Mouse (Mus musculus) kidney, postnatal 0 days (tissue): ENCODE data around the gene Pfkfb4. TPM values are rescaled to one million over a fixed set of nuclear protein-coding genes. Genes with fewer than 3 reads are reported as not detected.

Experiments
- ATAC-seq: fragments of 200-750 bp; cut with Nextera tagmentation; replicated peaks from 2 replicates; pipeline ENCODE4 v1.8.0; 2017; ENCODE audit warnings: low read depth, moderate number of reproducible peaks, moderate TSS enrichment, moderate library complexity; ENCODE audit not compliant: low FRiP score
- DNase-seq: peaks from one replicate; pipeline ENCODE4 v3.0.0-alpha.2; 2016; ENCODE audit warnings: low spot score
- H3K27ac ChIP-seq: fragments of 300-500 bp; sonication (generic); 2 replicates; pipeline ENCODE4 v1.5.1; 2014; ENCODE audit warnings: mild to moderate bottlenecking
- H3K27me3 ChIP-seq: fragments of 300-500 bp; sonication (generic); 2 replicates; pipeline ENCODE4 v1.6.1; 2014; ENCODE audit warnings: low read length, mixed read lengths; ENCODE audit not compliant: insufficient read depth
- H3K36me3 ChIP-seq: fragments of 300-500 bp; sonication (generic); 2 replicates; pipeline ENCODE4 v1.6.1; 2014; ENCODE audit warnings: low read length, mixed read lengths; ENCODE audit not compliant: insufficient read depth
- H3K4me1 ChIP-seq: fragments of 300-500 bp; sonication (generic); replicated peaks from 2 replicates; pipeline ENCODE4 v1.6.1; 2014; ENCODE audit warnings: antibody characterized with exemption, low read length, mixed read lengths; ENCODE audit not compliant: insufficient read depth
- H3K4me2 ChIP-seq: fragments of 300-500 bp; sonication (generic); 2 replicates; pipeline ENCODE4 v1.6.1; 2014; ENCODE audit warnings: mild to moderate bottlenecking, low read length, moderate library complexity, mixed read lengths
- H3K4me3 ChIP-seq: fragments of 300-500 bp; sonication (generic); replicated peaks from 2 replicates; pipeline ENCODE4 v1.5.1; 2014; ENCODE audit warnings: low read depth, low read length
- H3K9ac ChIP-seq: fragments of 300-500 bp; sonication (generic); 2 replicates; pipeline ENCODE4 v1.6.1; 2014; ENCODE audit warnings: low read depth, low read length
- H3K9me3 ChIP-seq: fragments of 300-500 bp; sonication (generic); replicated peaks from 2 replicates; pipeline ENCODE4 v1.6.1; 2016; ENCODE audit warnings: low read length, inconsistent platforms, mixed read lengths
- CTCF ChIP-seq: IDR thresholded peaks from 2 replicates; pipeline ENCODE4 v1.5.1; 2016; ENCODE audit warnings: antibody characterized with exemption, low read depth, mild to moderate bottlenecking, moderate library complexity
- WGBS: fragments of 180-500 bp; shearing (Covaris S2); extraction: QIAGEN DNeasy Blood & Tissue Kit; methylation state at CpG from one replicate; pipeline ENCODE4 v1.1.7; 2014; 5-methylcytosine and 5-hydroxymethylcytosine counted together
- polyA plus RNA-seq: library from polyadenylated mRNA; unstranded; fragments of >200 nt; fragmentation: Nextera tagmentation; extraction: Ambion mirVana; gene quantifications from 2 replicates; pipeline ENCODE4 v1.2.1, GENCODE M21; 2015

Gene Pfkfb4
- polyA plus RNA-seq, 1 experiment from 2014 or later = 5.8 TPM

DNA sequence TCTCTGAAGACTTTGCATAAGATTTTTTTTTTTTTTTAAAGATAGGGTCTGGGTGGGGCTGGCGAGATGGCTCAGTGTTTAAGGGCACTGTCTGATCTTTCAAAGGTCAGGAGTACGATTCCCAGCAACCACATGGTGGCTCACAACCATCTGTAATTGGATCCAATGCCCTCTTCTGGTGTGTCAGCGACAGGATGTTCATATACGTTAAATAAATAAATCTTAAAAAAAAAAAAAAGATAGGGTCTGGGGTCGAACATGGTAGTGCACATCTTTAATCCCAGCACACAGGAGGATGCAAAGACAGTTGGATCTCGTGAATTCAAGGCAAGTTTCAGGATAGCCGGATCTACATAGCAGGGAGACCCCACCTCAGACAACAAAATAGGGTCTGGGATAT is 57.7 kb downstream of the Pfkfb4 start:
- 78% methylated on average over 7 of the region's 7 CpGs for WGBS
- Histone ChIP-seq H3K27ac (no peak overlapping the region), H3K4me2 (no peak overlapping the region), H3K9me3 (no peaks in the 10 kb centered on the region), H3K4me3 (no peak overlapping the region), H3K36me3 (peaks cover 6% of the 10 kb centered on the region), H3K4me1 (0 out of 2 replicates have a peak, but pooled peaks cover 2% of the 10 kb centered on the region), H3K9ac (no peak overlapping the region), H3K27me3 (no peaks in the 10 kb centered on the region)
- TF ChIP-seq CTCF = no peak
- ATAC-seq (no peak), DNase-seq (no peak)

DNA sequence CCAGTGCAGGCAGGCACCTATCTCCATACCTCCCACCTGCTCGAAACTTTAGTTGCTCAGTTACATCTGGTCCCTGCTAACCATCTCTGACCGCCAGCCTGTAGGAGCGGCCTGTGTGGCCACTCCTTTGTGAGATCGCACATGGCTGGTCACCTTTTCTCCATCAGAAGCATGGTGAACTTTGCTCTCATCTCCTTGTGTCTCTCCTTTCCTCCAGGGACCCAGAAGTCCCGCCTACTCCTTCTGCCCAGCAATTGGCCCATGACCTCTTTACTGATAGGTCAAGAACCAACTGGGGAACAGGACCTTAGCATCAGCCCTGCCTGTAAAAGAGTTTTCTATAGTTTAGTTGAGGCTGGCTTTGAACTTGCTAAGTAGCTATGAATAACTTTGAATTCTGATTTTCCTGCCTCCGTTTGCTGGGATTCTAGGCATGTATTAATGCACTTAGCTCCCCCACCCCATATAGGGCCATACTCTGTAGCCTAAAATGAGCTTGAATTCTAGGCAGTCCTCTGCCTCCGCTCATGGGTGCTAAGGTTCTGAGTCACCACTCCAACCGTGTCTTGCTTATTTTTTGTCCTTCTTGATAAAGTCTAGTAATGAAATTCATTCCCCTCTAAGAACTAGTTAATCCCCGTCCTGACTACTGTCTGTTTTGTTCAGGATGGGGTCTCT is 58.6 kb downstream of the Pfkfb4 start:
- WGBS = 81% methylated on average over 9 of the region's 9 CpGs
- Histone ChIP-seq H3K4me3 (no peak overlapping the region), H3K27ac (no peak overlapping the region), H3K27me3 (no peaks in the 10 kb centered on the region), H3K9me3 (no peaks in the 10 kb centered on the region), H3K4me2 (no peak overlapping the region), H3K36me3 (peaks cover 3% of the 10 kb centered on the region; the same call in 1 of the 2 replicates), H3K9ac (no peak overlapping the region), H3K4me1 (0 out of 2 replicates have a peak, but pooled peaks cover 7% of the 10 kb centered on the region)
- DNase-seq = no peak
- ATAC-seq = no peak
- no peak for TF ChIP-seq CTCF

DNA sequence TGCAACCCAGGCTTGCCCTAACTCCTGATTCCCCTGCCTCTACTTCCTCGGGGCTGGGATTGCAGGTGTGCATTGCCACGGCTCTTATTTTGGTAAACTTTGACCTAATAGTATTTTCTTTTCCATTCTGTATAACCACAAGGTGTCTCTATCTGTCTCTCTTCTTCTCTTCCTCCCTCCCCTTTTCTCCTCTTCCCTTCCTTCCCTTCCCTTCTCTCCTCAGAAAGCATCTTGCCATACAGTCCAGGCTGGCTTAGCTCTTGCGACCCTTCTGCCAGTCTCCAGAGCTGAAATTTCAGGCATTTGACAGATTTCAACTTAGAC is 59.1 kb downstream of the Pfkfb4 start:
- H3K36me3 ChIP-seq = peaks cover 3% of the 10 kb centered on the region; the same call in 1 of the 2 replicates
- WGBS = 52% methylated on average over 3 of the region's 3 CpGs
- no peak overlapping the region for H3K4me3 ChIP-seq
- no peaks in the 10 kb centered on the region for H3K27me3 ChIP-seq
- DNase-seq (no peak), ATAC-seq (no peak)
- H3K9me3 ChIP-seq = no peaks in the 10 kb centered on the region
- TF ChIP-seq CTCF = no peak
- 0 out of 2 replicates have a peak, but pooled peaks cover 10% of the 10 kb centered on the region for H3K4me1 ChIP-seq
- H3K4me2 ChIP-seq = no peak overlapping the region
- H3K9ac ChIP-seq = no peak overlapping the region
- H3K27ac ChIP-seq = no peak overlapping the region

DNA sequence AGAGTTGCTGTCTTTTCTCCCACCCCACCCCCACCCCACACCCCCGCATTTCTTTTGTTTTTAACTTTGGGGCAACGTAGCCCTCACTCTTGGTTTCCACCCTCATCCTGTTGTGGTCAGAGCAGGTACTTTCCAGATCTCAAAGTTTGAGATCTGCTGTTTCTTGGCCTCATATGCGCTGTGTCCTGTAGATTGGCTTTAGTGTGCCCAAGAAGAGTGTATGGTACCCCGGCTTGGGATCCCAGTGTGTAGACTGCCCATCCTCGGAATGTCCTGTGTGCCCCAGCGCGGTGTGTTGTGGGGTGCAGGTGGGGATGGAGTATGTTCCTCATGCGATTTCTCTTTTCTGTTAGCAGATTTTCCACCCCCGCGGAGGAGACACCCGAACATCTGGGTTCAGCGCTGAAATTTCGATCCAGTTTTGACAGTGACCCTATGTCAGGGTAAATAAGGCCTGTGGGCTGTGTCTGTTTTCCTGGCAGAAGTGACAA is 59.5 kb downstream of the Pfkfb4 start:
- TF ChIP-seq CTCF = no peak
- Histone ChIP-seq H3K9me3 (no peaks in the 10 kb centered on the region), H3K9ac (no peak overlapping the region), H3K27ac (no peak overlapping the region), H3K36me3 (peaks cover 3% of the 10 kb centered on the region; the same call in 1 of the 2 replicates), H3K27me3 (no peaks in the 10 kb centered on the region), H3K4me2 (no peak overlapping the region), H3K4me1 (0 out of 2 replicates have a peak, but pooled peaks cover 10% of the 10 kb centered on the region), H3K4me3 (no peak overlapping the region)
- no peak for DNase-seq
- ATAC-seq = no peak
- WGBS = 89% methylated on average over 13 of the region's 13 CpGs

DNA sequence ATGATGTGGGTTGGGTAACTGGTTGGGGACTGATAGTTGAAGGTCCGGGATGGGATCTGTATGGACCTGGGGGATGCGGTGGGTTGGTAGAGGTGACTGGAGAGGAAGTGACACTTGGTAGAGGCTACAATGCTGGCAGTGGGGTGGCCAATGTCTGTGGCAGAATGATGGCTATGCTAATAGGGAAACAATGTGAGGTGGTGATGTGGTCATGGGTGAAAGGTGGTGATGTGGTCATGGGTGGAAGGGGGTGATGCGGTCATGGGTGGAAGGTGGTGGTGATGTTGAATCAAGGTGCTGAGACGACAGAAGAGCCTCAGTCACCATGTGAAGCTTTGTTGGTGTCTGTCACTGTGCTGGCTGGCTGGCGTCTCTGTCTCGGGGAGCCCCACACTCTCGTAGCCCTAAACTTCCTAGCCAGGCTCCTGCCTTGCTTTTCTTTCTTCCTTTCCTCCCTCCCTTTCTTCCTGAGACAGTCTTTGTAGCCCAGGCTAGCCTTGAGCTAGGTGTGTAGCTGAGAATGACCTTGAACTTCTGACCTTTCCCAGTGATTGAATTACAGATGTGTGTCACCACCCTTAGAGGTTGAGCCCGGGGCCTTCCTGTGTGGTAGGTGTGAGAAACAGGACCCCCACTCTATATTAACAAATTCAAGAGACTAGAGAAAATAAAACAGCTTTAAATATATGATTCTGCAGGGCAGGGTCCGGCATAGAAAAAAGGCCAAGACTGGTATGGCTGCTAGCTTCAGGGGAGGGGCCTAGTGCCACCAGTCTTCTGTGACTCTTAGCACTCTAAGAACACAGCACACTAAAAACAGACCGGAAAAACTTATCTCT is 60.3 kb downstream of the Pfkfb4 start:
- TF ChIP-seq CTCF = no peak
- no peak for ATAC-seq
- WGBS = 88% methylated on average over 10 of the region's 10 CpGs

DNA sequence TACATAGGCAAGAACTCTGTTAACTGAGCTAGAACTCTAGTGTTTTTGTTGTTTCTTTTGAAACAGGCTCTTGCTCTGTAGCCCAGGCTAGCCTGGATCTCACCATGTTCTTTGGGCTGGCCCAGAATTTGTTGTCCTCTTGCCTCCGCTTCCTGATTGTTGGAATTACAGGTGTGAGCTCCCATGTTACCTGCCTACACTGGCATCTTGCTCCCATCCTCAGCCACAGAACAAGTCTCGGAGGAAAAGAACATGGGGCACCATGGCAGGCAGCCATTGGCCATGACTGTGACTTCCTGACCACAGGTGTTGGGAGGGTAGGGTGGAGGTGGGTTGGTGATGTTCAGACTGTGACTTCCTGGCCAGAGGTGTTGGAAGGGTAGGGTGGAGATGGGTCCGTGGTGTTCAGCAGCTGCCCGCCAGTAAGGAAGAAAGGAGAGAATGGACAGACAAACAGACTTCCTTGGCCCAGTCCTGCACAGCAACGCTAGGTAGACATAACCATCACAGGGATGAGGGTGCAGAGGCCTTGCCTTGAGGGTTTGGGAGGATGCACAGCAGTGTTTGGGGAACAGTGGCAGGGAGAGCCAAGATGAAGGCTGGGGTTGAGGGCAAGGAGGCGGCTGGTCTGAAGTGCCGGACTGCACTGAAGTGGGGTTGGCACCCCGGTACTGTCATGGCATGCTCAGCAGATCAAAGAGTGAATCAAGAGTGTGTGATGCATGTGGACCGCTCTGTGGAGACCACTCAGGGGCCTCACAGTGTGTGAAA is 61.1 kb downstream of the Pfkfb4 start:
- 0 out of 2 replicates have a peak, but pooled peaks cover 10% of the 10 kb centered on the region for H3K4me1 ChIP-seq
- H3K4me2 ChIP-seq = no peak overlapping the region
- H3K4me3 ChIP-seq = no peak overlapping the region
- no peaks in the 10 kb centered on the region for H3K27me3 ChIP-seq
- DNase-seq (no peak), ATAC-seq (no peak)
- H3K9ac ChIP-seq = no peak overlapping the region
- 83% methylated on average over 9 of the region's 9 CpGs for WGBS
- H3K27ac ChIP-seq = no peak overlapping the region
- H3K36me3 ChIP-seq = peaks cover 18% of the 10 kb centered on the region
- TF ChIP-seq CTCF = no peak
- H3K9me3 ChIP-seq = no peaks in the 10 kb centered on the region

More for the DNA sequence above, 60.3 kb downstream of the Pfkfb4 start:
- Histone ChIP-seq H3K9ac (no peak overlapping the region), H3K27me3 (no peaks in the 10 kb centered on the region), H3K4me2 (no peak overlapping the region), H3K4me3 (no peak overlapping the region), H3K27ac (no peak overlapping the region), H3K9me3 (no peaks in the 10 kb centered on the region), H3K4me1 (0 out of 2 replicates have a peak, but pooled peaks cover 10% of the 10 kb centered on the region), H3K36me3 (peaks cover 10% of the 10 kb centered on the region)
- no peak for DNase-seq
